Mouse (Mus musculus): ENCODE measurements around the gene Mink1.
A peak's percentile ranks its signal among the peaks of the same experiment; 100 is the strongest.

Gene Mink1

DNA sequence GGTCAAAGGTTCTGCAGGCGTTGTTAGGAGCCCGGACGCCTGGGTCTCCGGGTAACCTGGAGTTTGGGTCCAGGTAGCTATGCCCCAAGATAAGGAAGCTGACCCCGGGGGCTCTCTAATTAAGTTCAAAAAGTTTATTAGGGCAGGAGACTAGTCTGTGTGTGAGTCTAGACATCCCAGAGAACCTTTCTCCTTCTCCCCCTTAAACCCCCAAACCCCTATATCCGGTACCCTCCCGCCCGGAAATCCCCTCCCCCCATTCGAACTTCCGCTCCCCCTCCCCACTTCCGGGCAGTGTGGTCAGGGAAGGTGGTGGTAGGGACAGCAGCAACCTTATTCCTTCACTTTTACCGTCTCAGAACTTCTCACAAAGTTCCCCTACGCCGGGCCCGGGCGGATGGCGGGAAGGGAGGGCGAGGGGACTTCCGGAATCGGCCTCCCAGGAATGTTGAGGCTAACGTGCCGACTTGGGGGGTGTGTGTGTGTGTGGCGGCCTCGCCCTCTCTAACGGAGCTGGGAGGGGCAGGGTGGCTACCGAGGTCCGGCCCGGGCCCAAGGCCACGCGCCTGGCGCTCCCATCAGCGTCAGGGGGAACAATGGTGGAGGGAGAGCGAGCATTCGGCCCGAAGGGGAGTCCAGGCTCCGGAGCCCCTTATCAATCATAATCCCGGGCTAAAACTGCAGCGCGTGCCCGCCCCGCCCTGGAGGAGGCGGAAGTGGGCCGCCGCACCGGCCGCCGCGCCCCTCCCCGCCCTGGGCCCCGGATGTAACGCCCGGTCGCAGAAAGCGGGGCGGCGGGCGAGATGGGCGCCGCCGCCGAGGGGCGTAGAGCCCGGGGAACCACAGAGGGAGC lies 90.9 kb downstream of the Mink1 start:
- peak; percentile 60 for DNase-seq (ENCODE audit: low read depth, low spot score)

GRCm38 (mm10) chr11:70654198-70654922 lies 91.7 kb downstream of the Mink1 start, which contains the start of gene Pfn1:
TSS of gene Pfn1 (minus strand) at chr11:70654644.
- DNase-seq (ENCODE audit: low read depth, low spot score) = peak; percentile 93

DNA sequence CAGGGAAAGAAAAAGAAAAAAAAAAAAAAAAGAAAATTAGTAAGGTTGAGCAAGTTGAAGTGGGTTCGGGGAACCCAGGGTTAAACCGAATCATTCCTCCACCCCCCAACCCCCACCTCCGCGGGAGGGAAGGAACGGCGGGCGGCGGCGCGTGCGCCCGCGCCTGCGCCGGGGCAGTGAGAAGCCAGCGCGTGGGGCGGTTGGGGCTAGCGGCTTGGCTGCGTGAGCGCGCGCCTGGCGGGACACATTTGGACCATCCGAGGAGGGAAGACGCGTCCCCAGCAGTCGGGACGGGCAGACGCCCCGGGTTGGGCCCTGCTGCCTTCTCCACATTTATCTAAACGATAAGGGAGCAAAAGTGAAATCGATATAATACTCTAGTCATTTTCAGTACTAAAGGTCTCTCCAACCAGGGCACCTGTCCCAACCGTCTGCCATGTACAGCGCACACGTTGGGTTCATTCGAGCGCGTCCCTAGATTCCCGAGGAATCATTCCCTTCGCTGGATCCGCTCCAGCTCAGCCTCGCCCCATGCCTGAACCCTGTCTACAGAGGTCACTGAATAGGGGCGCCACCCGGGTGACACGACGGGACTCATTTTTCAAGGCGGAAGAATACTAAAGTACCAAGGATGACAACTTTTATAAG lies 92.4 kb downstream of the Mink1 start:
- DNase-seq (ENCODE audit: low read depth, low spot score) = peak; percentile 91

DNA sequence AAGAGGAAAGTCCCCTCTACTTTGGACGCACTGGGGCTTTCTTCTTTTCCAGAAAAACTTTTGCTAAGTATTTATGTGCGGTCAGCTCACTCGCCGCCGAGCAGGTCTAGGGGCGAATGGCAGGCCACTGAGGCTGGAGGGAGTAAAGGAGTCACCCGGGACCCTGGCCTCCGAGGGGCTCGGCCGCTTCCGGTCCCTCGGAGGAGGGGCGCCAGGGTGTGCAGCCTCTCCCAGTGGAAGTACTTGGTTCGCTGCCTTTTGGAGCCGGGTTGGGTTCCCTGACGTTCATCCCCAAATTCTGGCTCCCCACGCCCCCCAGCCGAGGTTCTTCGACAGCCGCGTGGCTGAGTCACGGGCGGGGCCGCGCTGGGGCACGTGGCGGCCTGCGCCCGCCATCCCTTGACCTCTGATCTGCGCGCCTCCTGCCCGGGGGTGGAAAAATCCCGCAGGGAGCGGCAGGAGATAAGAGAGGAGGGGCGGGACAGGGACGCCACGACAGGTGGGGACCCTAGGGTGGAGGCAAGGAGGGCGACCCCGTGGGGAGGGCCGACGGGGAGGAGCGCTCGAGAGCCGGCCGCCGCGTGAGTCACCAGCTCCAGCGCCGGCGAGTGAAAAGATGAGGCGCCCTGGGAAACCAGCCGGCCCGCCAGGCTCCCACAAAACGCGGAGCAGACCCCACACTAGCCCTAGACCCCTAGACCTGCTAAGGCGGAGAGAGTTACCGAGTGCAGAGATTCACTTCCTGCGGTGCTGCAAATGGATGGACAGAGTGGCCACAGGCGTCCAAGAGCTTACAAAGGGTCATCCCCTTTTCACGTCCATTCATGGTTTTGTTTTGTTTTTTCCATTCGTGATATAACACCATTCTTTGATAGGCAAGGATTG lies 93.1 kb downstream of the Mink1 start:
- no peak for DNase-seq (ENCODE audit: low read depth, low spot score)

GRCm38 (mm10) chr11:70656456-70656927 lies 93.8 kb downstream of the Mink1 start:
- no peak for DNase-seq (ENCODE audit: low read depth, low spot score)

- DNase-seq (ENCODE audit: low read depth, low spot score) = no peak
Observed at GRCm38 (mm10) chr11:70656964-70657363, 94.3 kb downstream of the Mink1 start, which contains the start of gene Eno3. TSS of gene Eno3 (plus strand) at chr11:70657202.

- DNase-seq (ENCODE audit: low read depth, low spot score) = no peak
Observed at GRCm38 (mm10) chr11:70657573-70657972, 94.9 kb downstream of the Mink1 start.

DNA sequence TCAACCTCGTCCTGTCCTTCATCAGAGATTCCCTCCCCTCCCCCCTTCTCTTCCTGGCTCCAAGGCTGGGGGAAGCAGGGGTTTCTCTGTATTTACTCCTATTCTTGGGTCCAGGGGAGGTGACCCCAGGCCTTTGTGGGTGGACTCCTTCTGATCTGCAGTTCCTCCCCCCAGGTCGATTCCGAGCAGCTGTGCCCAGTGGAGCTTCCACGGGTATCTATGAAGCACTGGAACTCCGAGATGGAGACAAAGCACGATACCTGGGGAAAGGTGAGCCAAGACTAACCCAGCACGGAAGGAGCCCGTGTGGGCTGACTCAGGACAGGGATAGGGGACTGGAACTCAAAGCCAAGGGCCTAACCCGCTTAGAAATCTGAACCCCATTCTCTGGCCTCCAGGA lies 95.3 kb downstream of the Mink1 start:
- no peak for DNase-seq (ENCODE audit: low read depth, low spot score)

DNA sequence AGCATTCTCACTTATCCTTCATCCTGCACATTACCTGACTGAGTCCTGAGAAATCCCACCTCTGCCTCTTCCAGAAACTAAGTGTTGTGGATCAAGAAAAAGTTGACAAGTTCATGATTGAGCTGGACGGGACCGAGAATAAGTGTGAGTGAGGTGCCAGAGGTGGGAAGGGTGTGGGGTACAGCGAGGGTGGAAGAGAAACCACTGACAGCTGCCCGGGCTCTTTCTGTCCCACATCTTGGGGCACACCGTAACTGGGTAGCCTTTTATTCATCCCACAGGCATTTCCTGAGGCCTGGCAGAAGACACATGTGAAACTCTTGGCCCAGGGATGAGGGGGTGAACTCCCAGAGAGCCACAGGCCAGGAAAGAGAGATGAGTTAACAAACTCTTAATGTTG lies 95.8 kb downstream of the Mink1 start:
- no peak for DNase-seq (ENCODE audit: low read depth, low spot score)

DNA sequence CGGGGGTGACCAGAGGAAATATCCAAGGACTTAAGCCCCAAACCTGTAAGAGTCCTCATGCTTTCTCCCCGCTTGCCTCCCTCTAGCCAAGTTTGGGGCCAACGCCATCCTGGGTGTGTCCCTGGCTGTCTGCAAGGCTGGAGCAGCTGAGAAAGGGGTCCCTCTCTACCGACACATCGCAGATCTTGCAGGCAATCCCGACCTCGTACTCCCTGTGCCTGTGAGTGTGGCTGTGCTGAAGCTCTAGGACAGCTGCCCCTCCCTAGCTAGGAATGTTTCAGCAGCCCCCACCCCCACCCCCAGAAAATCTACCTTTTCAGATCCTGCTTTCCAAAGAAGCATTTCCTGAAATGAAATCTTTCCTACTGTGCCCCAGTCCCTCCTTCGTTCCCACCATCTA lies 96.3 kb downstream of the Mink1 start:
- no peak for DNase-seq (ENCODE audit: low read depth, low spot score)

DNA sequence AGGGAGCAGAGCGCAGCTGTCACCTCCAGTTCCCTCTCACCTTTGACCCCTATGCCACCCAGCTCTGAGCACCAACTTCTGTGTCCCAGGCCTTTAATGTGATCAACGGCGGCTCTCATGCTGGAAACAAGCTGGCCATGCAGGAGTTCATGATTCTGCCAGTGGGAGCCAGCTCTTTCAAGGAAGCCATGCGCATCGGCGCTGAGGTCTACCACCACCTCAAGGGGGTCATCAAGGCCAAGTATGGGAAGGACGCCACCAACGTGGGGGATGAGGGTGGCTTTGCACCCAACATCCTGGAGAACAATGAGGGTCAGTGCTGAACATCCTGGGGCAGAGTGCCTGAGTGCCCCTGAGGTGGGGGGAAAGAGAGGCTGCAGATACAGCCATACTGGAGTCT lies 97.9 kb downstream of the Mink1 start:
- DNase-seq (ENCODE audit: low read depth, low spot score) = no peak

- no peak for DNase-seq (ENCODE audit: low read depth, low spot score)
Observed at GRCm38 (mm10) chr11:70663101-70663500, 100.4 kb downstream of the Mink1 start.

DNA sequence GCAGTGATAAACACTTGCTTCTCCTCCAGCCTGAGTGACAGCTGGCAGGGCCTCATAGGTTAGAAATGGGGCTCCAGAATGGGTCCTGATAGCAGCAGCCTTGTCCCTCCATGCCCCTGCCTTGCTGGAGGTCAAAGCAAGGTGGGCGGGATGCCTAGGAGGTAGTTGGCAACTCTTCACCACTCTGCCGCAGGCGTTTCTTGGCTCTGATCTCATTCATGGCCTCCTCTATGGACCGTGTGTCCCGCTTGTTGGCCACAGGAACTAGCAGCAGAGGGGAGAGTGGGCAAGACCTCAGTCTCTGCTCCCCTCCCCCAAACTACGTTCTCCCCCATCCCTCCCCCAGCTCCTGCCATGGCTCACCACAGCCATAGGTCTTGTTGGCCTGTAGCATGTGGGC lies 101.3 kb downstream of the Mink1 start:
- no peak for DNase-seq (ENCODE audit: low read depth, low spot score)
